Mouse (Mus musculus) C2C12 (cell line): Measurements from ENCODE around the gene A630001G21Rik. TPM values are rescaled to one million over a fixed set of nuclear protein-coding genes. Genes with fewer than 3 reads are reported as not detected.

Experiments
- H3K27me3 ChIP-seq: one replicate; pipeline ENCODE4 v1.6.1; 2011; ENCODE audit not compliant: control insufficient read depth, insufficient read depth, insufficient read length
- H3K36me3 ChIP-seq: one replicate; pipeline ENCODE4 v1.6.1; 2011; ENCODE audit not compliant: control insufficient read depth, insufficient read depth
- H3K4me3 ChIP-seq: one replicate; pipeline ENCODE4 v1.5.1; 2011; ENCODE audit warnings: mild to moderate bottlenecking, control low read depth; ENCODE audit not compliant: poor library complexity, insufficient read depth, severe bottlenecking
- H3K79me2 ChIP-seq: one replicate; pipeline ENCODE4 v1.6.1; 2011; ENCODE audit not compliant: control insufficient read depth, insufficient read depth
- H3K79me3 ChIP-seq: one replicate; pipeline ENCODE4 v1.6.1; 2011; ENCODE audit warnings: low read depth, control low read depth
- H3ac ChIP-seq: one replicate; pipeline ENCODE3; 2011; ENCODE audit warnings: low read depth; ENCODE audit not compliant: control insufficient read depth, insufficient read length
- CEBPB ChIP-seq: IDR thresholded peaks from one replicate; pipeline ENCODE4 v1.6.1; 2011; ENCODE audit warnings: low read depth, mild to moderate bottlenecking, control low read depth, moderate library complexity
- CTCF ChIP-seq: IDR thresholded peaks from one replicate; pipeline ENCODE4 v1.5.1; 2011; ENCODE audit not compliant: control insufficient read depth, insufficient read depth, insufficient read length
- FOSL1 ChIP-seq: IDR thresholded peaks from one replicate; pipeline ENCODE4 v1.8.0; 2011; ENCODE audit warnings: mild to moderate bottlenecking, low read length; ENCODE audit not compliant: poor library complexity, insufficient read depth, severe bottlenecking
- MAX ChIP-seq: IDR thresholded peaks from one replicate; pipeline ENCODE4 v1.6.1; 2011; ENCODE audit warnings: mild to moderate bottlenecking, control low read depth
- MYOD1 ChIP-seq: IDR thresholded peaks from one replicate; pipeline ENCODE4 v1.6.1; 2011; ENCODE audit warnings: low read depth; ENCODE audit not compliant: control insufficient read depth, insufficient read length
- MYOG ChIP-seq: IDR thresholded peaks from one replicate; pipeline ENCODE4 v1.6.1; 2011; ENCODE audit not compliant: control insufficient read depth, insufficient read length; ENCODE audit errors: extremely low read depth
- USF1 ChIP-seq: IDR thresholded peaks from one replicate; pipeline ENCODE4 v1.6.1; 2011; ENCODE audit warnings: low read depth, mild to moderate bottlenecking, control low read depth, moderate library complexity
- polyA plus RNA-seq: library from polyadenylated mRNA; unstranded; fragments of >200 nt; fragmentation: generic; extraction: Trizol; gene quantifications from one replicate; pipeline ENCODE4 v1.2.1, GENCODE M21; 2012; ENCODE audit warnings: missing spikeins

The A630001G21Rik gene
- polyA plus RNA-seq, 1 experiment: 0.08 TPM

GRCm38 (mm10) chr1:85764291-85764690 lies 14.2 kb downstream of the A630001G21Rik start:
- H3K79me3 ChIP-seq: no peaks in the 10 kb centered on the region
- H3K27me3 ChIP-seq: no peaks in the 10 kb centered on the region
- no peaks in the 10 kb centered on the region for H3K79me2 ChIP-seq
- H3ac ChIP-seq: no peak overlapping the region
- no peak overlapping the region for H3K4me3 ChIP-seq
- TF ChIP-seq FOSL1 (no peak), CTCF (no peak), CEBPB (no peak)
- H3K36me3 ChIP-seq: no peaks in the 10 kb centered on the region

DNA sequence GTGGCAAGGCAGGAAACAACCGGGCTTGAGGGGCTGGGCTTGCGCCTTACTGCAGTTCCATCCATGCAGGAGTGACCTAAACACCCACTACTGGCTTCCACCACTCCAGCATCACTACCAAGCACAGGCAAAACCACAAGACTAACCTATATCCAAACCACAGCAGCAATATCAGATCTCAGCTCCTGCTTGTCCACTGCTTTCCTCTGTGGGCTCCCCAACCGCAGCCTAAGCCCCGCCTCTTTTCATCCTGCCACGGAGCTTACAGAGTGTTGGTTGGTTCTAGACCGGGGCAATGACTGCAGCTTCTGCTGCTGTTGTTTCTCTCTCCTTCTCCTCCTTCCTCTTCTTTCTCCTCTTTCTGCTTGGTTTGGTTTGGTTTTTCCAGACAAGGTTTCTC lies 15.1 kb downstream of the A630001G21Rik start:
- TF ChIP-seq CEBPB (no peak), CTCF (no peak), FOSL1 (no peak), MAX (no peak), USF1 (no peak), MYOG (no peak), MYOD1 (no peak)
- no peaks in the 10 kb centered on the region for H3K79me3 ChIP-seq
- H3K79me2 ChIP-seq: no peaks in the 10 kb centered on the region
- H3ac ChIP-seq: no peak overlapping the region
- H3K36me3 ChIP-seq: no peaks in the 10 kb centered on the region
- H3K4me3 ChIP-seq: no peak overlapping the region
- H3K27me3 ChIP-seq: no peaks in the 10 kb centered on the region

DNA sequence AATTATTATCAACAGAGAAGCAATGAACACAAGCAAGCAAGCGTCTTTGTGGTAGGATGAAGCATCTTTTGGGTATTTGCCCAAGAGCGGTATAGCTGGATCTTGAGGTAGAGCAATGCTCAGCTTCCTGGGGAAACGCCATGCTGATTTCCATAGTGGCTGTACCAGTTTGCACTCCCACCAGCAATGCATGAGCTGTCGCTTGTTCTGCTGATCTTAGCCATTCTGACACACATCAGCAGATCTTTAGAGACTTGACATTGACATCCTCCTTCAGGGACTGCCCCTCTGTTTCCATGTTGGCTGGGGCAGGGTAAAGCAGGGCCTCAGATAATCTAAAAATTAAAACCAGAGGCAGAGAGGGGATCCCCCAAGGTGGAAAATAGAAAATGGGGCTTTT lies 16.8 kb downstream of the A630001G21Rik start:
- Histone ChIP-seq H3K27me3 (no peaks in the 10 kb centered on the region), H3K79me3 (no peaks in the 10 kb centered on the region), H3K36me3 (no peaks in the 10 kb centered on the region), H3K4me3 (no peak overlapping the region), H3ac (no peak overlapping the region), H3K79me2 (no peaks in the 10 kb centered on the region)
- TF ChIP-seq USF1: no peak
- TF ChIP-seq MYOG: no peak
- no peak for TF ChIP-seq MYOD1
- TF ChIP-seq MAX: no peak
- no peak for TF ChIP-seq CTCF
- no peak for TF ChIP-seq CEBPB
- TF ChIP-seq FOSL1: no peak

DNA sequence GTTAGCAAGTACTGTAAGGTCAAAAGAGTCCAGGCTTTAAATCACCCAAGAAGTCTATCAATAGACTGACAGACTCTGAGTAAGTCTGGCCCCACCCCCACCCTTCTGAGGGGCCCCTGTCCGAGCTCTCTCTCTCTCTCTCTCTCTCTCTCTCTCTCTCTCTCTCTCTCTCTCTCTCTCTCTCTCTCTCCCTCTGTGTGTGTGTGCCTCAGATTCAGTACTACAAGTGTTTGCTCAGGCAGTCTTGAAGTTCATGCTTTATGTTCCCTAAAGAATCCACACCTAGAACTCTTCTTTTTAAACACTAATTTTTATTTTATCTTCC lies 19.5 kb downstream of the A630001G21Rik start:
- Histone ChIP-seq H3K36me3 (no peaks in the 10 kb centered on the region), H3ac (no peak overlapping the region), H3K79me3 (no peaks in the 10 kb centered on the region), H3K27me3 (no peaks in the 10 kb centered on the region), H3K4me3 (no peak overlapping the region), H3K79me2 (no peaks in the 10 kb centered on the region)
- TF ChIP-seq FOSL1: no peak
- TF ChIP-seq MYOD1: no peak
- no peak for TF ChIP-seq USF1

DNA sequence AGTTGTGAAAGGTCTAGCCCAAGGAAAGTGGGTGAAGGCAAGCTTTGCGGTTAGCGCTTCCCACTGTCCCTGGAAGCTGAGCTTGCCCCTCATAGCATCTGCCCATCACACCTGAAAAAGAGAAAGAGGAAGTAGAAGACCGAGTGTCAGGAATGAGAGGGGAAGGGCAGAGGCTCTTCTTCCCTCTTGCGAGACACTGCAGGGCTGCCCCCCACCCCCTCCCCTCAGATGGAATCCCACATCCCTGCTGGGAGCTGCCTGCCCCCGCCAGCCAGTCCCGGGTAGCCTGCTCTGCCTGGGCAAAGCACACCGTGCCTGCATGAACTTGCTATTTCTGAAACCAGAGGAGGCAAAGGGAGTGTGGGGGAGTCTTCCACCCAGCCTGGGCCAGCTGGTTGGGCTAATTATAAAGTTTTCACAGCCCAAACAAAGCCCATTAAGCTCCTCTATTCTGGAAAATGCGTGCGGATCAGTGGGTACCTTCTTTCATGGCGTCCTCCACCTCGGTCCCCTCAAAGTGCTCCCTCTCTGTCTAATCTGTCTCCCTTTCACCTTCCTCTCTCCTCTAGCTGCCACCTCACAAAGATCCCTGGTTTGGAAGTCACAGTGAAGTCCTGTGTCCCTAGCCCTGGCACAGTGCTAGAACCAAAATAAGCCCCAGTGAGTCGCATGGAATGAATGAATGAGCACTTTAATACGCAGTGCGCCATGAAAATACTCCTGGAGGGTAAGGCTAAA lies 20.0 kb downstream of the A630001G21Rik start:
- Histone ChIP-seq H3K36me3 (no peaks in the 10 kb centered on the region), H3ac (no peak overlapping the region)

More for the DNA sequence above, 20.0 kb downstream of the A630001G21Rik start:
- TF ChIP-seq CEBPB (no peak), MYOD1 (no peak), MYOG (no peak), MAX (no peak), FOSL1 (no peak), USF1 (no peak), CTCF (no peak)
- H3K4me3 ChIP-seq: no peak overlapping the region
- H3K79me3 ChIP-seq: no peaks in the 10 kb centered on the region
- no peaks in the 10 kb centered on the region for H3K79me2 ChIP-seq
- H3K27me3 ChIP-seq: no peaks in the 10 kb centered on the region
